Mouse (Mus musculus) C2C12 (cell line): ENCODE measurements at regions not wholly inside any gene's neighbourhood (a gene's known extent, or its start where the extent isn't known, plus 50 kb on each side); places are given as distances from the start of the nearest gene placed in this dataset.

Experiments used
- CEBPB ChIP-seq: IDR thresholded peaks from one replicate; pipeline ENCODE4 v1.6.1; 2011; ENCODE audit warnings: low read depth, mild to moderate bottlenecking, control low read depth, moderate library complexity
- CTCF ChIP-seq: IDR thresholded peaks from one replicate; pipeline ENCODE4 v1.5.1; 2011; ENCODE audit not compliant: control insufficient read depth, insufficient read depth, insufficient read length
- MAX ChIP-seq: IDR thresholded peaks from one replicate; pipeline ENCODE4 v1.6.1; 2011; ENCODE audit warnings: mild to moderate bottlenecking, control low read depth
- MYOG ChIP-seq: IDR thresholded peaks from one replicate; pipeline ENCODE4 v1.6.1; 2011; ENCODE audit not compliant: control insufficient read depth, insufficient read length; ENCODE audit errors: extremely low read depth
- USF1 ChIP-seq: IDR thresholded peaks from one replicate; pipeline ENCODE4 v1.6.1; 2011; ENCODE audit warnings: low read depth, mild to moderate bottlenecking, control low read depth, moderate library complexity

DNA sequence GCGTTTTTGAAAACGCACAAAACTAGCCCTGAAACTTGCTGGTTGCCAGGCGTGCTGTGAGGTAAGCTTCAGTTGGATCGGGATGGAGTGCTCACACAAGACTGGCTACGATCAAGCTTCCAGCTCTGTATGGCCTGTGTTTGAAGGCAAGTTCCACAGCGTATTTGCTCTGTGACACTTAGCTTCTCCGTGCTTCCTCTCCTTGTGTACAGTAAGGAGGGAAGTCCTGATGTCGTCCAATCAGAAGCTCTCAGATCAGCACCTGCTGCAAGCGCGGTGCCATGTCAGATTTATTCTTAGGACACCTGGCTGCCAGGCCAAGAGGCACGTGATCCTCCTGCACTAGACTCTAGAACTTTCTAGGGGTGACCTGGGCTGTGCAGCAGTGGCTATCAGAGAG lies 236.0 kb downstream of the Cbln1 start:
- TF ChIP-seq CEBPB (no peak), MAX (no peak), CTCF (no peak), MYOG (no peak), USF1 (no peak)
